Mouse (Mus musculus) left cerebral cortex, adult 2 months (tissue): ENCODE data around the gene Cabp4. TPM values are rescaled to one million over a fixed set of nuclear protein-coding genes. Genes with fewer than 3 reads are reported as not detected.

Experiments
- DNase-seq, 2 experiments: peaks; one replicate each; pipeline ENCODE4 v3.0.0; 2021 to 2022; ENCODE audit warnings: low spot score in 2 of 2, mixed read lengths in 1 of 2; ENCODE audit errors: extremely low spot score in 1 of 2
- H3K27ac ChIP-seq: fragments of 200-600 bp; 2 replicates; pipeline ENCODE4 v1.8.1; 2022
- H3K4me3 ChIP-seq: fragments of 200-600 bp; 2 replicates; pipeline ENCODE4 v1.8.1; 2022
- CTCF ChIP-seq: fragments of 200-600 bp; IDR thresholded peaks from 2 replicates; pipeline ENCODE4 v1.8.1; 2022; ENCODE audit warnings: antibody characterized with exemption, mild to moderate bottlenecking, moderate library complexity
- intact Hi-C: fragments of 180-260 bp; cut with DNase I; formaldehyde crosslinking; loops from one replicate; pipeline ENCODE4 v1.15.1; 2025
- total RNA-seq, 2 experiments: library from RNA; stranded (reverse); gene quantifications; 2 replicates each; pipeline ENCODE4 v1.2.3; 2021

The Cabp4 gene
- total RNA-seq, 2 experiments from 2014 or later = 0.26 TPM; not detected in 1

- Histone ChIP-seq H3K27ac (no peak overlapping the region), H3K4me3 (no peak overlapping the region)
- DNase-seq = no peak
- no peak for TF ChIP-seq CTCF
- intact Hi-C loops = loop anchor here (5.0 kb wide), 1 partner anchor 107 kb away; the partner anchor contains the start of gene Rad9a
Observed at GRCm38 (mm10) chr19:4094774-4095303, 49.0 kb downstream of the Cabp4 start.

GRCm38 (mm10) chr19:4094348-4094747, 49.5 kb downstream of the Cabp4 start:
- no peak overlapping the region for H3K4me3 ChIP-seq
- DNase-seq = no peak
- intact Hi-C loops = no loop called here
- no peak overlapping the region for H3K27ac ChIP-seq
- TF ChIP-seq CTCF = no peak

- DNase-seq = no peak
- intact Hi-C loops = no loop called here
- Histone ChIP-seq H3K27ac (no peak overlapping the region), H3K4me3 (no peak overlapping the region)
- no peak for TF ChIP-seq CTCF
Observed at GRCm38 (mm10) chr19:4093772-4094171, 50.1 kb downstream of the Cabp4 start.

- Histone ChIP-seq H3K4me3 (no peak overlapping the region), H3K27ac (no peak overlapping the region)
- intact Hi-C loops = no loop called here
- TF ChIP-seq CTCF = no peak
- no peak for DNase-seq
Observed at GRCm38 (mm10) chr19:4092750-4093149, 51.1 kb downstream of the Cabp4 start.

- intact Hi-C loops = no loop called here
Observed at GRCm38 (mm10) chr19:4091383-4091782, 52.5 kb downstream of the Cabp4 start.

GRCm38 (mm10) chr19:4090446-4090845, 53.4 kb downstream of the Cabp4 start:
- intact Hi-C loops = no loop called here
- Histone ChIP-seq H3K4me3 (no peak overlapping the region), H3K27ac (no peak overlapping the region)
- no peak for TF ChIP-seq CTCF
- DNase-seq = no peak

More at GRCm38 (mm10) chr19:4091383-4091782, 52.5 kb downstream of the Cabp4 start:
- no peak overlapping the region for H3K4me3 ChIP-seq
- H3K27ac ChIP-seq = no peak overlapping the region
- no peak for DNase-seq
- TF ChIP-seq CTCF = no peak

- intact Hi-C loops = loop anchor here (10.0 kb wide), 1 partner anchor 134 kb away; the partner anchor contains the start of gene Aldh3b3
- no peak for DNase-seq
- H3K4me3 ChIP-seq = no peak overlapping the region
- no peak for TF ChIP-seq CTCF
- no peak overlapping the region for H3K27ac ChIP-seq
Observed at GRCm38 (mm10) chr19:4089128-4089527, 54.7 kb downstream of the Cabp4 start.

GRCm38 (mm10) chr19:4088146-4088545, 55.7 kb downstream of the Cabp4 start:
- intact Hi-C loops = loop anchor here (10.0 kb wide), 1 partner anchor 133 kb away; the partner anchor contains the start of gene Aldh3b3
- no peak for TF ChIP-seq CTCF
- Histone ChIP-seq H3K4me3 (no peak overlapping the region), H3K27ac (no peak overlapping the region)
- DNase-seq = no peak

GRCm38 (mm10) chr19:4087090-4087489, 56.7 kb downstream of the Cabp4 start:
- Histone ChIP-seq H3K27ac (no peak overlapping the region), H3K4me3 (no peak overlapping the region)
- intact Hi-C loops = loop anchor here (10.0 kb wide), 1 partner anchor 132 kb away; the partner anchor contains the start of gene Aldh3b3
- no peak for DNase-seq
- TF ChIP-seq CTCF = no peak

- Histone ChIP-seq H3K27ac (no peak overlapping the region), H3K4me3 (no peak overlapping the region)
- DNase-seq = no peak
- intact Hi-C loops = loop anchor here (10.0 kb wide), 1 partner anchor 131 kb away; the partner anchor contains the start of gene Aldh3b3
- no peak for TF ChIP-seq CTCF
Observed at GRCm38 (mm10) chr19:4086156-4086555, 57.7 kb downstream of the Cabp4 start.

Other genes starting within 250 kb of the Cabp4 start
- gene Tcirg1, start 236.9 kb downstream of the Cabp4 start, total RNA-seq = 10 to 100 TPM; 14.9 to 20.1 TPM
- gene Ndufs8, start 231.3 kb downstream of the Cabp4 start, total RNA-seq = 100 to 1,000 TPM; 129 to 133 TPM
- gene Aldh3b1, start 214.2 kb downstream of the Cabp4 start, total RNA-seq = 1 to 10 TPM; 2.3 to 3.3 TPM
- 10 to 100 TPM; 12.9 to 16.3 TPM for gene Unc93b1, start 208.8 kb downstream of the Cabp4 start, total RNA-seq
- gene Aldh3b3, start 185.4 kb downstream of the Cabp4 start, total RNA-seq = under 1 TPM in 1 of 2 experiments, not detected in 1; 0.11 TPM
- gene Aldh3b2, start 171.7 kb downstream of the Cabp4 start, total RNA-seq = 1 to 10 TPM in 1 of 2 experiments, under 1 TPM in 1; 0.93 to 1.5 TPM
- 1 to 10 TPM; 3.3 to 4.1 TPM for gene Acy3, start 157.5 kb downstream of the Cabp4 start, total RNA-seq
- gene Tbx10, start 151.3 kb downstream of the Cabp4 start, total RNA-seq = not detected
- 10 to 100 TPM in 1 of 2 experiments, 1 to 10 TPM in 1; 8.3 to 10.2 TPM for gene Nudt8, start 143.5 kb downstream of the Cabp4 start, total RNA-seq
- 1 to 10 TPM; 1.8 TPM for gene Gm49405, start 143.4 kb downstream of the Cabp4 start, total RNA-seq
- 1 to 10 TPM; 4.8 to 5.9 TPM for gene Doc2g, start 140.7 kb downstream of the Cabp4 start, total RNA-seq
- 100 to 1,000 TPM; 242 to 257 TPM for gene Ndufv1, start 131.2 kb downstream of the Cabp4 start, total RNA-seq
- 100 to 1,000 TPM; 299 to 324 TPM for gene Gstp1, start 106.0 kb downstream of the Cabp4 start, total RNA-seq
- 10 to 100 TPM; 39.5 to 52.8 TPM for gene Gstp2, start 98.0 kb downstream of the Cabp4 start, total RNA-seq
- gene Gstp3, start 84.5 kb downstream of the Cabp4 start, total RNA-seq = not detected
- not detected for gene Cabp2, start 62.5 kb downstream of the Cabp4 start, total RNA-seq
- gene Cdk2ap2, start 46.9 kb downstream of the Cabp4 start, total RNA-seq = 10 to 100 TPM; 28.4 to 32.5 TPM
- 100 to 1,000 TPM; 217 to 229 TPM for gene Pitpnm1, start 44.0 kb downstream of the Cabp4 start, total RNA-seq
- 100 to 1,000 TPM; 118 to 125 TPM for gene Aip, start 18.2 kb downstream of the Cabp4 start, total RNA-seq
- gene Gpr152, start 4.2 kb downstream of the Cabp4 start, total RNA-seq = not detected
- gene Coro1b, start 4.6 kb upstream of the Cabp4 start, total RNA-seq = 10 to 100 TPM; 72.6 to 82.2 TPM
- gene Ptprcap, start 9.6 kb upstream of the Cabp4 start, total RNA-seq = 1 to 10 TPM; 1.2 to 1.7 TPM
- 10 to 100 TPM; 34.0 to 46.8 TPM for gene Rps6kb2, start 19.3 kb upstream of the Cabp4 start, total RNA-seq
- gene Carns1, start 31.4 kb upstream of the Cabp4 start, total RNA-seq = 1 to 10 TPM; 6.9 to 7.3 TPM
- gene Tbc1d10c, start 47.3 kb upstream of the Cabp4 start, total RNA-seq = 1 to 10 TPM; 1.4 to 1.5 TPM
- 100 to 1,000 TPM; 293 to 306 TPM for gene Ppp1ca, start 48.0 kb upstream of the Cabp4 start, total RNA-seq
- gene Rad9a, start 57.6 kb upstream of the Cabp4 start, total RNA-seq = 10 to 100 TPM in 1 of 2 experiments, 1 to 10 TPM in 1; 8.7 to 10.1 TPM
- 1 to 10 TPM; 1.3 to 2.1 TPM for gene Clcf1, start 70.2 kb upstream of the Cabp4 start, total RNA-seq
- not detected for gene AC109138.7, start 70.3 kb upstream of the Cabp4 start, total RNA-seq
- 10 to 100 TPM; 15.4 to 17.6 TPM for gene Pold4, start 87.9 kb upstream of the Cabp4 start, total RNA-seq
- gene Ssh3, start 125.1 kb upstream of the Cabp4 start, total RNA-seq = 10 to 100 TPM; 60.9 to 72.6 TPM
- gene Ankrd13d, start 139.1 kb upstream of the Cabp4 start, total RNA-seq = 10 to 100 TPM; 68.7 to 75.0 TPM
- 100 to 1,000 TPM; 236 to 248 TPM for gene Grk2, start 162.2 kb upstream of the Cabp4 start, total RNA-seq